Mouse (Mus musculus): ENCODE measurements at regions not wholly inside any gene's neighbourhood (a gene's known extent, or its start where the extent isn't known, plus 50 kb on each side); places are given as distances from the start of the nearest gene placed in this dataset.
"Not testable (repeated sequence)": the region's sequence is repeated elsewhere in the genome, so short reads cannot be mapped to it uniquely, and the experiment has no call there.

- no peak for DNase-seq (ENCODE audit: low read depth, low spot score)
These were observed 169.5 kb upstream of the Ipo5 start for GRCm38 (mm10) chr14:120741492-120742054.

DNA sequence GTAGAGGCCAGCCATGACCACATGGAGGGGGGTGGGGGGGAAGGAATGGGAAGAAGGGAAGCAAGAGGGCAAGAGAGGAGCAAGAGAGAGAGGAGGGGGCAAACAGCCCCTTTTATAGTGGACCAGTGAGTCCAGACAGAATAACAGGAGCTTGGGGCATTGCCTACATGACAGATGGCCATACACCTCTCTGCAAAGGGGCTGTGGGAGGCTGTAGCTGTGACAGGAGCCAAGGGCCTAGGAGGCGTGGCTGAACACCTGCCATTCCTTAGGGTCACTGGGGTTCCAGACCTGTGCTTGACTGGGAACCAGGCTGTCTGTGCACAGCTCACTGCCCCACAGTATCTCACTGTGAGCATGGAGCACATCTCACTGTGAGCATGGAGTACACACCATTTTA is 157.0 kb upstream of the Ipo5 start:
- no peak for DNase-seq (ENCODE audit: low read depth, low spot score)

GRCm38 (mm10) chr14:120755389-120755788 is 155.6 kb upstream of the Ipo5 start:
- no peak for DNase-seq (ENCODE audit: low read depth, low spot score)

- DNase-seq (ENCODE audit: low read depth, low spot score), result no peak
These were observed 152.7 kb upstream of the Ipo5 start for GRCm38 (mm10) chr14:120758200-120758830.

- no peak for DNase-seq (ENCODE audit: low read depth, low spot score)
These were observed 148.9 kb upstream of the Ipo5 start for GRCm38 (mm10) chr14:120762168-120762567.

GRCm38 (mm10) chr14:120762733-120763132 is 148.3 kb upstream of the Ipo5 start:
- DNase-seq (ENCODE audit: low read depth, low spot score), result peak; percentile 12

DNA sequence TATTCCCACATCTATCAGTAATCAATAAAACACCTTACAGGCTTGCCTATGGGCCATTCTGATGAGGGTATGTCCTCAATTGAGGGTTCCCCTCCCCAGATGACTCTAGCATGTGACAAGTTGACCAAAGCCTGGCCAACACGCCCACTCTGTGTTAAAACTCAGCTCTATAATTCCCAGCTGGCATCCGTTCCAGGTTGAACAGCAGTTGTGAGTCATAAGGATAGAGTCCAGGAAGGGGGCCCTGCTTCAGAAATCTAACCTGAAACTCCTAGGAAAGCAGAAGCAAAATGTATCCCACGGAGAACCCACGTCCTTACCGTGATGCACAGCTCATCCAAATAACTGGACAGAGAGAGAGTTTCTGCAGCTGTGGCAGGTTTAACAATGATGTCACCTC is 147.2 kb upstream of the Ipo5 start:
- no peak for DNase-seq (ENCODE audit: low read depth, low spot score)

DNA sequence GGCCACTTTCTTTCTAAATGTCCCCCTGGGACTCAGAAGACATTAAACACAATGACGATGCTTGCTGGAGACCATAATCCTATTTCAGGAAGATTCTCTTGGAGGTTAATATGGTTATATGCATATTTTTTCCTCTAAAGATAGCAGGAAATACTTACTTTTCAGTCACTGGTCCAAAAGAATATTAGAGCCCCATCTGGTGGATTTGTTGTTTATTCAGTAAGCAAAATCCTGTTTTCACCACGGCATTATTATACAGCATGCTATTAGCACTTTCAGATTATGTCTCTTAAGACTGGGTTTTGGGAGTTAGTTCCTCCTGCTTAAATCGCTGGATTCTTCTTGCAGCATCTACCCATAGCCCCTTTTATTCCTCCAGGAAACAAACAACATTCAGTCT is 146.6 kb upstream of the Ipo5 start:
- no peak for DNase-seq (ENCODE audit: low read depth, low spot score)

DNA sequence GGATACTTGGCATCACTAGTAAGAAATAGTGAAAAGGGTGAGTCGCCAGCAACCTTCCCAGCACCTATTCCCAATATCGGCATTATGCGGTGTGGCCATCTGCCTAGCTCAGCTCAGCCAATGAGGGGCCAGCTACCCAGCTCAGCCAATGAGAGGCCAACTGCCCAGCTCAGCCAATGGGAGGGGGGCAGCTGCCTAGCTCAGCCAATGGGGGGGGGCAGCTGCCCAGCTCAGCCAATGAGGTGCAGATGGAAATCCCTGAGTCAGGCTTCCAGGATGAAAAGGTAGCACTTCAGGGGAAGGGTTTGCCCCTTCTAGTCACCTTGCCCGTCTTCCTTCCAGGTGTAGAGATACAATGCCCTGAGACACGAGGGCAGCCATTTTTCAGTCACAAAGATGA is 144.6 kb upstream of the Ipo5 start:
- no peak for DNase-seq (ENCODE audit: low read depth, low spot score)

- DNase-seq (ENCODE audit: low read depth, low spot score), result no peak
These were observed 140.4 kb upstream of the Ipo5 start for GRCm38 (mm10) chr14:120770579-120770978.

GRCm38 (mm10) chr14:120773001-120773400 is 138.0 kb upstream of the Ipo5 start:
- not testable (repeated sequence) for DNase-seq (ENCODE audit: low read depth, low spot score)

DNA sequence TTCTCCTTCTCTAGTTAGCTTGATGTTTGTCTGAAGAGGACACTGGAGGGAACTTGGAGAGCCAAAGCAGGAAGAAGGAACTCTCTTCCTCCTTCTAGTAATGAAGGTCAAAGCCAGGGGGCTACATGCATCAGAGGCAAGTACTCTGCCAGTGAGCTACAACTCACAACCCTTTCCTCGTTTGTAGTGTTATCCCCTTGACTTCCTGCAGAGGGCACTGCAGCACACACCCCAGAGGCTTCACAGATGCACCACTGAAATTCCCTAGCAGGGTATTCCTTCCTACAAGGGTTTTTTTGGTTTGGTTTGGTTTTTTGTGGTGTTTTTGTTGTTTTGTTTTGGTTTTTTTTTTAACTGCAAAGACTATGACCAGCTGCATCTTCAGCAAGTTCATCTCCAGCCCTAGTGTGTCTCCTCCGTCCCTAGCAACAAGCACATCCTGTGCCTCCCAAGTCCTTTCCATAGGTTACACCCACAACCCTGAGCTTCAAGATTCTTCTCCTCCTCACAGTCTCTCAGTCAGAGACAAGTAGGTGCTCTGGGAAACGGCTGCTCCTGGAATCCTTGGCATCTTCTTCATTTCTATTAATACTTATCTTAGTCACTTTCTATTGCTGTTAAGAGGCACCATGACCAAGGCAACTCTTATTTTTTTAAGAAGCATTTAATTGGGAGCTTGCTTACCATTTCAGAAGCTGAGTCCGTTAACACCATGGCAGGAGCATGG is 119.0 kb upstream of the Ipo5 start:
- peak; percentile 85 for DNase-seq (ENCODE audit: low read depth, low spot score)

DNA sequence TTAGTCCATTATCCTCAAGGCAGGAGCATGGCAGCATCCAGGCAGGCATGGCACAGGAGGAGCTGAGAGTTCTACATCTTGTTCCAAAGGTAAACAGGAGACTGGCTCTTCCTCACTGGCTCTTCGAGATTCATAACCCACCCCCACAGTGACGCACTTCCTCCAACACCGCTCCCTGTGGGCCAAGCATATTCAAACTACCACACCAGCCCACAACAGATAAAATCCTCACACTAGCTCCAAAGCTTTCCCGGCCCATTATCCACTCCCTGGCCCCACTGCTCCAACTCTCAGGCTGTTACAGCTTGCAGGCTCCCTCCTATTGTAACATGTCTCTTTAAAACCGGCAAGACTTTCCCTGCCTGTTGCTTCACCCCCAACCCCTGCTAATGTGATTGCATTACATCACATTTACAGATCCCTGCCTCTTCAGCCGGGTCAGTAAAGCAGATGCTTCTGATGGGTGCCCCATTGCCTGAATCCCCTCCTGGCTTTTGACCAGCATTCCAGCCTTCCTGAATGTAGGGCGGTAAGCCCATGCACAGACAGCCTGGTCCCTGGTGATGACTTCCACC is 113.0 kb upstream of the Ipo5 start:
- peak; percentile 38 for DNase-seq (ENCODE audit: low read depth, low spot score)

GRCm38 (mm10) chr14:120803191-120803590 is 107.8 kb upstream of the Ipo5 start:
- peak; percentile 52 for DNase-seq (ENCODE audit: low read depth, low spot score)

DNA sequence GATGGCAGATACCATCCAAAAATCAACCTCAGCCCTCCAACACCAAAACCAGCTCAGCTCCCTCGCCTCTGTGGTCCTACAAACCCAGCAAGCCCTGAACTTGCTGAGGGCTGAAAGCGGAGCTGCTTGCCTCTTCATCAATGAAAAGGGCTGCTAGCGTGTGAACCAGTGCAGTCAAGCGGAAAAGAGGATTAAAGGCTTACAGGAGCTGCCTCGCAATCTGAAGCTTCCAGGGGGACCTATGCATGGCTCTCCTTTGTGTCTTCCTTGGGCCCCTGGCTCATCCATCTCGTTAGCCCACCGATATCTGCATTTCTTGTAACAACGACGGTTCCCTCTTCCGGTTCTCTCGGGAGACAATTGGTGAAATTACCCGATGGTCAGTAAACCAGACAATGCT is 107.3 kb upstream of the Ipo5 start:
- DNase-seq (ENCODE audit: low read depth, low spot score), result peak; percentile 35

DNA sequence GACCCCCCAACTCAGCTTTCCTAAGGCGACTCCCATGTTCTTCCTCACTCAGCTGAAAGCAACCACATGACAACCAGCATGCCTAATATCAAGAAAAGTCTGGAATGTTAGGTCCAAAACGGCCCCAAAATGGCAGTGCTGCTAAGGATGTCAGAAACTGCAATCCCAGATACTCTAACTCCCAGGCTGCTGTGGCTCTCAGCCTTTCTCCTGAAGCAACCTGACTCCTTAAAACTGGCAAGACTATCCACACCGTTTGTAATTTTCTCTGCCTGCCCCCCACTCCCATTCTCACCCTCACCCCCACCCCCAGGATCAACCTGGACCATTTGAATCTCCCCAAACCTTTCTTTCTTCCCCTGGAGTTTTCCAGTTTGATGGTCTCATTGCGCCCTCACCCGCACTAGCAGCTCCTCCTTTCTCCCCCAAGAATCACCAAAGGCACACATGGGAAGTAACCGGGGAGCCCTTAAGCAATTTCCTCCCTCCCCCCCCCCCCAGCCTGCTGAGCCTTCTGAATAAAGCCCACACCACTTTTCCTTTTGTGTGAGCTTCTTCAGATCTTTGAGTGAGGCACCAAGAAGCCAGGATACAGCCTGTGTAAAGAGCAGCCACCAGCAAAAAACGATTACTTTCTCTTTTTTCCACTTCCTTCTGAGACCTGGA is 106.7 kb upstream of the Ipo5 start:
- no peak for DNase-seq (ENCODE audit: low read depth, low spot score)

DNA sequence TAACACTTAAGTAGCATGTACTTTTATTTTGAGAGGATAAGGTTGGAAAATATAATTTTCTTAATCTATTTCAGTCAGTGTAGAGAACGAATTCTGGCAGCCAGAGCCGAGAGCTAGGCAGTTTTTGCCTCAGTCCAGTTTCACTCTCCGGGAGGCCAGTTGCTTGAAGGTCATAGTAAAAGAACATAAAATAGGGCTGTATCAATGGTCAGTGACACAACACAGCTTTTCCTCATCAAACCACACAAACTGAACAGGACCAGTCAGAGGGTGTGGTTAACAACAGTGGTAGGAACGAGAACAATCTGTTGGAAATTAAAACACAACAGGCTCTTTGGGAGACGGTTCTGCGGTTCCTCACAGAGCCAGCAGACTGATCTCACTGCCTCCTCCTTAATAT is 105.9 kb upstream of the Ipo5 start:
- DNase-seq (ENCODE audit: low read depth, low spot score), result no peak

GRCm38 (mm10) chr14:120805816-120806552 is 105.0 kb upstream of the Ipo5 start:
- DNase-seq (ENCODE audit: low read depth, low spot score), result peak; percentile 86

DNA sequence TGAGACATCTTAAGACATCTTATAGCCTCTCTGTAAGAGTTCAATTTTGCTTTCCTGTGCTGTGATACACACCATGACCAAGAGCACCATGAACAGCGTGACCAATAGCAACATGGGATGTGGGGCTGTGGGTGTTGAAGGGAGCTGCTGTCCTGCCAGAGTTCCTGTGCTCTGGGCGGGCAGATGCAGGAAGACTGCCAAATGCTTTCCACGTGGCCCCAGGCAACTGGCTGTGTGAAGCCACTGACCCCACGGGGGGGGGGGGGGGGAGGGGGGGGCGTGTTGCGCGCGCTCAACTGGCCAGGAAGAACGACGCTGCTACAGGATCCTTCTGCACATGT is 104.5 kb upstream of the Ipo5 start:
- peak; percentile 55 for DNase-seq (ENCODE audit: low read depth, low spot score)

- DNase-seq (ENCODE audit: low read depth, low spot score), result no peak
These were observed 101.7 kb upstream of the Ipo5 start for GRCm38 (mm10) chr14:120809321-120809720.

- no peak for DNase-seq (ENCODE audit: low read depth, low spot score)
These were observed 97.1 kb upstream of the Ipo5 start for GRCm38 (mm10) chr14:120813938-120814337.

DNA sequence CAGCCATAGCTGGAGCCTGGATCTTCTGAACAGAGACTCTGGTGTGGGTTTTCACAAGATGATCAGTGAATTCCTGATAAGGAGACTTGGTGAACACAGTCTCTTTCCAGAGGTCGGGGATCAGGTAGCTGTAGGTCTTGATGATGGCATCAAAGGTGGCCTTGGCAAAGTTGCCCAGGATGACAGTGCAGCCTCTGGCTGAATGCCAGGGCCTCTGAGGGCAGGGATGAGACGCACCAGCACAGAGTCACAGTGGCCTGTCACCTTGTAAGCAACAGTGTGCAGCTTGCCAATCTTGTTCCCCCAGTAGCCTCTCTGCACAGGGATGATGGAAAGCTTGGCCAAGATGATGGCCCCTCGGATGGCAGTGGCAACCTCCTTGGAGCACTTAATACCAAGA is 95.9 kb upstream of the Ipo5 start:
- not testable (repeated sequence) for DNase-seq (ENCODE audit: low read depth, low spot score)
